Mouse (Mus musculus): ENCODE measurements around the gene Stim2.

The Stim2 gene

DNA sequence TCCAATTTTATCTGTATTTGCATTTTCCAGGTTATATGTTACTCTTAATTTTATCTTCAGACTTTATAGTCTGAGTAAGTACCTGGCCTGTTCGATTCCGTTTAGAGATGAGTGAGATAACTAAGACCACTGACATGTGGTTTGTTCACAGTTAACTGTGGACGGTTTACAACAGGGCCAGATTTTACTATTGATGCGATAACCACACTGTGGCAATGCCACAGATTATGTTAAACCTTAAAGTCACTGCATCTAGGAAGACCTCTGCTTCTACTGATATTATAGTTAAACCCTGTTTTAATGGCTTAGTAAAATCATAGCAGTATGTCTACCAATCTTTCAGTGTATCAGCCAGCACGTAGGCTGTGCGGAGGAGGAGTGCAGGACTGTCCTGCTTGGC, 53.9 kb downstream of the Stim2 start:
- DNase-seq = no peak

DNA sequence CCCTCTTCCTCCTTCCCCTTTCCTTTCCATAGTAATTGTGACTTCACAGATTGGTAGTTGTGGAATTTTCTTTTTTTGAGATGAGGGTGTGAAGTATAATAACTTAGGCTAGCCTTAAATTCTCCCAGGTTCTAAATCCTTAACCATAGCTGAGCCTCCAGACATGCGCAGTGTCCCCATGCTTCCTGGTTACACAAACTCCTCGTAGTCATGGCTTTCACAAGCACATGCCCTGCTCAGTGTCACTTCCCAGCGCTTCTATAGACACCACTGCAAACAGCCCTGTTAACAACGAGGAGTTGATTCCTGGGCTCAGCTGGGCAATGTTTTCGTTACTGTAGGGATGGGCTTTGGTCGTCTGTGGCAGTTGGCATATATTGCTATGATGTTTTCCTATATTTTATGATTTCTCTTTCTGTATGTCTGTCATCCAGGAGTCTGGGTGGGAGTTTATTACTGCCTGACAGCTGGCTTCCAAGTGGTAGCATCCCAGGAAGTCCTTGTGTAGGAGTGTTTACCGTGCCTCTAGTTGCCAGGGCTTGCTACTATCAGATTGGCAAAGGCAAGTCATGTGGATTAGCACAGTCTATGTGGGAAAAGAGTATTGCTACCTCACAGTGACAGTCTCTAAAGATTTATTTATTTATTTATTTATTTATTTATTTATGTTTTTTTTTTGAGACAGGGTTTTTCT, 55.5 kb downstream of the Stim2 start:
- DNase-seq = no peak

DNA sequence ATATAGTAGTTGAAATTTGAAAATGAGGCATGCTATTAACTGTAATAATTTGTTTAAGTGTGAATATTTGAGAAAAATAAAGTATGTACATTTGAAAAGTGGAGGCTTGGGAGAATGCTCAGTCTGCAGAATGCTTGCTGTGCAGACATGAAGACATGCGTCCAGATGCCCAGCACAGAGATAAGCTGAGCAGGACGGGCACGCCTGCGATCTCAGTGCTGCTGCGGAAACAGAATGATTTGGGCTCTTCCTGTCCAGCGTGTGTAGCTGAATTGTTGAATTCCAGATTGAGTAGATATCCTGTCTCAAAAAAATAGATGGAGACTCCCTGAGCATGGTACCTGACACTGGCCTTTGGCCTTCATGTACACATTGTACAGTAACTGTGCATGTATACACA, 58.0 kb downstream of the Stim2 start:
- no peak for DNase-seq

DNA sequence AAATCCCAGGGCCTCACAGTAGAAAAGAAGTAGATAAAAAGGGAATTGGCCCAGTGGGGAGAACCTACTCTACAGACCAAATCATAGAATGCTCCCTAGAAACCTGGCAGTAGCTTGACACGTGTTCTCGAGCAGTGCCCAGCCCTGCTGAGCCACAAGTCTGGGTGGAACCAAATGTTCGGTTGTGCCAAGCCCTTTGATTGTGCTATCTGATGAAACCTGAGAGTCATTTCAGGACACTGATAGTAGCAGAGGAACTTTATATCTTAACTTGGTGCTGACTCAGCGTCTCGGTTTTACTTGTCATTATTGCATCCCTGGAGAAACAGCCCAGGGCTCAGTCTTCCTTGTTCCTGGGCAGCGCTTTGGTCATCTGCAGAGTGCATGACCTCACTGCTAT, 61.7 kb downstream of the Stim2 start:
- no peak for DNase-seq

DNA sequence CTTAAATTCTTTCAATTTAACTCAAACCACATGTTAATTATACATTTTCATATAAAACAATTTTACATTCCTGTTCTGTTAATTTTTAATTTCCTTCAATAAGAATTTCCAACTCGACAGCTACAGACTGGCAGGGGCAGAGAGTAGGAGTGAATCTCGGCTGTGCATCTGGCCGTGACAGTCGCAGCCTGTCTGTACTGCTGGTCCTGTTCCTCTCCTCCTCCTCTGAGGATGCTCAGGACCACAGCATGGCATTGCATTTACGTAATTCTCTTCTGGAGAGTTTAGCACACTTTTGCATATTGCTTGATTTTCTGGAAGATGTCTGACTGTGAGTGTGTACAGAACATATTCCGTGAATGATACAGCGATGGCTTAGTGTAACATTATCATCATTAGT, 63.8 kb downstream of the Stim2 start:
- DNase-seq = no peak

DNA sequence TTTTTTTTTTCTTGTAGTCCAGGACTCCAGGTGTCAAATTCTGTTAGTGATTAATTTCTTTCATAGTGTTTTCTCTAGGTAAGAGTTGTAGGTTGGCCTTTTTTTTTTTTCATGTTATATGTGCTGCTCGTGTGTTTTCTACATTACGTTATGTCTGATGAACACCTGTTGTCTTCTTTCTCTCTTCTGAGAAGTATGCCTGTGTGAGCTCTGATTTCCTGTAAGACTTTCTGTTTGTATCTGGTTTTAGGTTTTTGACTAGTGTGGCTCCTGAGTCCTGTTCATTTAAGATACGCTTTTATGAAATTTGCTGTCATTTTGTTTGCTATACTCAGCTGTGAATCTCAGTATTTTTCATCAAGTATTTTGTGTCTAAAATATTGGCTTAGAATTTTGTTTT, 69.3 kb downstream of the Stim2 start:
- no peak for DNase-seq

DNA sequence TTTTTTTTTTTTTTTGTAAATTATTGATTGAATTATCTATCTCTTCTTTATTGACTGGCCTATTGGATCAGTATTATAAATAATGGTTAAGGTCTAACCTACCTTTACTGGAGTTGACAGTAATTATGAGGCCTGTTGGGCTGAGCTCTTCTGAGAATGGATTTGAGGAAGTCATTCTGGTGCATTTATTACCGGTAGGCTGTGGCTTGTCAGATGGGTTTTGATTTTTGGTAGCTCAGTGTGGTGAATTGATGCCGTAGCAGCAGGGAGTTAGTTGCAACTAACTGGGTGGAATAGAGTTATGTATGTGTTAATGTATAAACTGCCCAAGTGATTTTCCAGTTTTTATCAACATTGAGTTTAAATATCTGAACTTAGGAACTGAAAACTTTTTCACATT, 72.2 kb downstream of the Stim2 start:
- no peak for DNase-seq

DNA sequence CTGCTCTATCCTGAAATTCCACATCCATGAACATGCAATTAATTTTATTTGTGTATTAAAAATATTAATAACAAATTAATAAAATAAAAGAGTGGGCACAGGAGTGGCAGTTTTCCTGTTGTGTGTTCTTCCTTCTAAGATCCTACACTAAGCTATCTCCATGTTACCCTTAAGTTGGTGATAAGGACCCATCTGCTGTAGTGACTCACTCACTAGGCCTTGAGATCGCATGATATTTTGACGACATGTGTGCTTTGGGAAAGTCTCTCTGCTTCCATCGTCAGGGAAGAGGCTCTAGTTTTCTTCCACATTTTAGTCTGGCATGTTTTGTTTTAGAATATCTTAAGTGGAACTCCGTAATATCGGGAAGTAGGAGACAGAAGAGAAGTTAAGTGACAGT, 73.0 kb downstream of the Stim2 start:
- DNase-seq = no peak

DNA sequence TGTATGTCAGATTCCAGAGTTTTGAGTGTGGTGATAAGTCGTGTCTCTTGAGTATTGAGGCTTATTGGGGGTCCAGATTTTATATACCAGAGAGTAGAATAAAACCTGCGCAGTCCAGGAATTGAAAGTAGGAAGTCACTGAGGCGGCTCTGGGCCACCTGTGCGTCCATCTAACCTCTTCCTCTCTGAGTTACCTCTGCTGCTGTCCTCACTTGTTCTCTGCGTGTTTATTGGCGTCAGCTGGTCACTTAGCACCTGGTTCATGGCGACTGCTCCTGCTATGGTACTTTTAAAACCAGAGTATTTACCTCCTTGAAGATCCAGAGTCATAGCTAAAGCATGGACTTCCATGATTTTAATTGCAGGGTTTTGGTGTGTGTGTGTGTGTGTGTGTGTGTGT, 73.4 kb downstream of the Stim2 start:
- no peak for DNase-seq

DNA sequence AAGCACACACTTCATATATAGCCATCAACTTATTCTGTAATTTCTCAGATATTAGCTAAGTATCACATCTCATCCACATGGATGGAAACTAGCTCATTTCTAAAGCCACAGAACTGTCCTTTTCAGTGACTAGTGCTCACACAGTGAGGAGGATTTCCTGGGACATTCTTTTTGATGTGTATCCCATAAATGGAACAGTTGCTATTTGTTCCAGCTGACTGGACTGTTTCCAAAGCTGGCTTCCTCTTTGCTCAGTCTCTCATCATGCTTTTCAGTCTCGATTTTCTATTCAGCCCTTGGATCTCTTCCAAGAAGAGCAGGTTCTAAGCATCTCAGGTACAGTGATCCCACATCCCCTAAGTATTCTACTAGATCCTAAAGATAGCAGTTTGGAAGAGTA, 75.0 kb downstream of the Stim2 start:
- DNase-seq = no peak

DNA sequence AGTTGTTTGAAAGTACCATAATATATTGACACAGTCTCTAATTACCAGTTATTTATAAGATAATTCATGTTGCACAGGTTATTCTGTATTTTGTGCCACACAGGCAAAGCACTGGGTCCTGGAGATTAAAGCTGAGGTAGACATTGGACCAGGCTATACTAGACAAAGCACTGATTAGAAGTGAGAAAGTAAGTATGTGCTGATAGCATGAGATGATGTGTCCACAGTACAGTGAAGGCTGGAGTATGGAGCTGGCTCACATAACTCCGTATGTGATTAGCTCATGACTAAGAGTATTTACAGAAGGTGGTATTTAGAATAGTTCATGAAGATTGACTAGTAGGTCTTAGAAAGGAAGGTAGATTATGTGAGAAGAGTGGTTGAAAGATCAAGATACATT, 81.7 kb downstream of the Stim2 start:
- DNase-seq = no peak

DNA sequence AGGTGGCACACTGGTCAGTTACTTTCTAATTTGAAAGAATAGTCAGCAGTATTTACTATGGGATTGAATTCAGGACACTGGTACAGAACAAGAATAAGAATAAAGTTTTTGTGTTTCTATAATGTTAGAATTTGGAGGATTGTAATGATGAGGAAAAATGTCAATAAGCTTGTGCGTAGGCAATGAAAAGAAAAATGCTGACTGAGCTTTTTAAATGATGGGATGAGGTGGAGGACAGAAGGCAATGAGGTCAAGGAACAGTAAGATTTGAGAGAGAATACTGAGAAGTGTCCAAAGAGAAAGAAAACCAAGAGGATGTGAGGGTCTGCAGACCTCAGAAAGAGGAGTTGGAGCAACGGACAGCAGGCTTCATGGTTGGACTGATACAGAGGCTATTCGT, 89.6 kb downstream of the Stim2 start:
- no peak for DNase-seq

DNA sequence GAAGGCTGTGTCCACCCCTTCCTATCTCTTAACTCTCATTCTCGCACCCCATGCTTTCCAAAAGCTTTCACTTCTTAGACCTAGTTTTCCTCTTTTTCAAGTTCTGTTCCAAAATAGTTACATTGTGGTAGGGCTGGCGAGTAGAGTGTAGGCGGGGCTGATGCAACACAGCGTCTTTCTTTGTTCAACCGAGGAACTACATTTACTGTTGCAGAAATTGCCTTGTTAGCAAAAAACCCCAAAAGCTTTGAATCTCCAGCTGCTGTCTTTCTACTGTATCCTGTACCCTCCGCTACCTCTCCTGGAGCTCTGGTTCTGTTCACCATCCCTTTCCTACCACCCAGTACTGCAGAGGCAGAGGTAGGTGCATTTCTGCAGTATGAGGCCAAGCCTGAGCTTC, 99.9 kb downstream of the Stim2 start:
- DNase-seq = no peak

DNA sequence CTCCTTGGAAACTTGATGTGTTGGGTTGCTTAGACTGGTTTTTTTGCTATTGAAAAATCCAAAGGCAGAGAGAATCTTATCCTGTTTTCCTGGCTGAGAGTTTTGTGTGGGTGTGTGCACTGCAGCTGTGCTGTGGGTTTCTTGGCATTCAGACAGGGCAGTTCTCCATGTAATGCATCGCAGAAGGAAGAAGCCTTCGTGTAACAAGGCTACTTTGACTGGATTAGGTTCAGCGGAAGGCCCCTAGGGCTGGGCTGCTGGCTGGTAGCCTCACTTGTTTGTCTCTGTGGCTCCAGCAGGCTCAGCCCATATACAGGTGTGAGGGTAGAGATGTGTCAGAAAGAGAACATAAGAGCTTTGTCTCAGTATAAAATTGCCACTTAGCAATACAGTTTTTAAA, 102.6 kb downstream of the Stim2 start:
- peak; percentile 30 for DNase-seq

DNA sequence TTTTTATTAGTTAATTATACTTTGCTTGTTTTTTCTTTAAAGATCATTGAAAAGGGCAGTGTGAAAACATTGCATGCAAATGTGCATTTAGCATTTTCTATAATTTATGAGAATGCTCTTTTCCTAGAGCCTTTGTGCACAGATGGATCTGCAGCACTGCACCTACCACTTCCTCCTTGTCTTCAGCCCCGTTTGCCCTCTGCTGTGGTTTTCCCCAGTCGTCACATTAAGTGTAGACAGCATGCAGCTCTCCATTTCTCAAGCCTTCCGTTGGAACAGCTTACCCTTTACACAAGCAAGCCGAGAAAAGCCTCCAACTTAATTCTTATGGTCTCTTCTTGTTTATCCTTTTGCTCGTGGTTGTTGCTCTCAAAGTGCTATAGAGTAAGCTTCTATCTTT, 103.0 kb downstream of the Stim2 start:
- DNase-seq = no peak

DNA sequence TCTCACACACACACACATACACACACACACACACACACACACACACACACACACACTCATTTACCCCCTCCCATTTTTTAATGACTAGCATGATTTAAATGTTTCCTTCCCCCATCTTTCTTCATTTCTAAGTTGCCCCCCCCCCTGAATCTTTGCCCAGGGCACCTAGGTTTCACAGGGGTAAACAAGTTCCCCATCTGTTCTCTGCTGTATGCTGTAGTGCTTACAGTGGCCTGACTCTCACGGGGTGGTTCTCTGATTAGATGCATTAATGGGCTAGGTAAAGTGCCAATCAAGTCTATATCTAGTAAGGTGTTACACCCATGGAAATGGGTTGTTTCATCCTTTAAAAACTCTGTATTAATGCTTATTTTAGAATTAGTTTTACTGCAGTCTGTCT, 103.7 kb downstream of the Stim2 start:
- no peak for DNase-seq

DNA sequence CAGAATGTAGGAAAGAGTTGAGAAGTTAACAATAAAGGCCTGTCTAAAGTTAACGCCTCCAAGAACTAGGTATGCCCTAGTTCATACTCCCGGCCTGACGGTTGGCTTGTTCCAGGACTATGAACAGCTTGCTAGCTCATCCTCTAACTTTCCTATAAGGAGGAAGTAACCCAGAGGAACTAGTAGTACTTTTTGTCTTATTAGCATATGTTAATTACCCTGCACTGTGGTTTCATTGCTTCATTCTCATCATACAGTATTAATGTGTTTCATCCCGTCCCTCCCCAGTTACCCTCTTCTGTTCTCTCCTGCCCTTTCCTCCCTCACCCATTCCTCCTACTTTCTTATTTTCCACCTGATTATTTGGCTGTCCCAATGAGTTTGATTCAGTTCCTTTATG, 108.4 kb downstream of the Stim2 start:
- DNase-seq = no peak

DNA sequence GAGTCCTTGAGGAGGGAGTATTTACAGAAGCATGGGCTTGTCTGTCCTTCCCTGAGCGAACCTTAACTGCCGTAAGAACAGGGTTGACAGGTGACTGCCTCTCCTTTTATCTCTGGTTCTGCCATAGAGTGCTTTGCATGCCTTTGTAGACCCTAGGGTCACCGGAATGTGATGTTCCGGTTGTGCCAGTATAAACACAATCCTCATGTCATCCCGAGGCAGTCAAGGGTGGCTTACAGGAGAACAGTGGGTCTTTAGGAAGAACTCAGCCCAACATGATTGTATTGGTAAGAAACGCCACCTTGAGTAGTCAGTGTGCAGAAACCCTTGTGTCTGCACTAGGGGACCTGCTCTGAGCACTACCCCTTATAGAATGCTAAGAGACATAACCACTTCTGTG, 108.8 kb downstream of the Stim2 start:
- no peak for DNase-seq

DNA sequence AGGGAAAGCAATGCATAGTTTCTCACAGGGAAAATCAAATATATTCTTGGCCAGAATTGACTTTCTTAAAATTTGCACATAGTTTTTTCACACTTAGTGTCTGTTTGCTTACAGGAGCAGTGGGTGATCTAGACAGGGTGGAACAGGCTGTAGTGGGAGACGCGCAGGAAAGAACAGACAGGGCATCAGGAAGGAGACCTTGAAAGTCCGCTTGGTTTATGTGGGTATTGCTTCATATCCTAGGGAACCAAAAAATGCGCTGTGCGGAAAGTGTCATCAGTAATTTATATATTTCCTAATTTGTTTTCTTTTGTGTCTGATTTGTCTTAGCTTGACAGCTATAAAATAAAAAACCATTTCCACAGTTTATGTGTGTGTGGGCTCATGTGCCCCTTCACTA, 110.8 kb downstream of the Stim2 start:
- DNase-seq = no peak

DNA sequence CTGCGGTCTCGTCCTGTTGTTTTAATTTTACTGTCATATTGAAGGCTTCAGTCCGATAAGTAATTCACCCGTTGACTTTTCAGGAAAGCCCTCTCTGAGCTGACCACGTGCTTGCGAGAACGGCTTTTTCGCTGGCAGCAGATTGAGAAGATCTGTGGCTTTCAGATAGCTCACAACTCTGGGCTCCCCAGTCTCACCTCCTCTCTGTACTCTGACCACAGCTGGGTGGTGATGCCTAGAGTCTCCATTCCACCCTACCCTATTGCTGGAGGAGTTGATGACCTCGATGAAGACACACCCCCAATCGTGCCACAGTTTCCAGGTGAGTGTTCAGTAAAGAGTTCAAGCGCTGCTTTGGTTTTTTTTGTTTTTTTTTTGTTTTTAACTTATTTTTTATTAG, 112.5 kb downstream of the Stim2 start:
- DNase-seq = no peak

DNA sequence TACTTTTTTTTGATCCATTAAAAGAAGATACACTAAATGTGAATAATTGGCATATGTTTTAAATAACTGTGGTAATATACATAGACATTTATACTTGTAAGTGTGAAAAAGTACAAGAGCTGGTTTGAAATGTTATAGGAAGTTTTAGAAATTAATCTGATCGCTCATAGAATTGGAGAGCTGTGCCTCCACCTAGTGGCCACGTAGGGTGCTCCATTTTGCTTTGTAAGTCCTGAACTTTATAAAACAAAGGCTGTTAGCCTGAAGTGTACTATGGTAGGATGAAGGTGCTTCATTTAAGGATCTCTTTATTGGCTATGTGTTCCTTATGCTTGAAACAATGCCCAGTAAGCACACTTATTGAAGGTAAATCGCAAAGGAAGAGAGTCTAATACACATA, 115.0 kb downstream of the Stim2 start:
- peak; percentile 67 for DNase-seq

DNA sequence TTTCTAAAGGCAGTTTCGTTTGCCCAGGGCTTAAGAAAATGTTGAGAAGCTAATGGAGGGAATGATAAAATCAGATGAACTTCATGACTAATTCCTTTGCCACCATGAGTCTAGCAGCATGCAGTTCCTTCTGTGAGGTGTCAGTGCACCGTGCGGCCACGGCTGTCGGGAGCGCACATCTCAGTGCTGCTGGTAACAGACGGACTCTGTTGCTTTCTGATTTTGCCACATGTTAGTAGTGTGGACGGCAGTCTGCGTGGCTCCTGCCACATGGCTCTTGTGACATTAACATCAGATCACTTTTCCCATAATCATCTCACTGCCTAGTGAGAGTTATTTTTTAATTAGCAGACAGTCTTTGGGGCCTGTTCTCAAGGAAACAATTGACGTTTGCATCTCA, 118.2 kb downstream of the Stim2 start:
- DNase-seq = no peak

DNA sequence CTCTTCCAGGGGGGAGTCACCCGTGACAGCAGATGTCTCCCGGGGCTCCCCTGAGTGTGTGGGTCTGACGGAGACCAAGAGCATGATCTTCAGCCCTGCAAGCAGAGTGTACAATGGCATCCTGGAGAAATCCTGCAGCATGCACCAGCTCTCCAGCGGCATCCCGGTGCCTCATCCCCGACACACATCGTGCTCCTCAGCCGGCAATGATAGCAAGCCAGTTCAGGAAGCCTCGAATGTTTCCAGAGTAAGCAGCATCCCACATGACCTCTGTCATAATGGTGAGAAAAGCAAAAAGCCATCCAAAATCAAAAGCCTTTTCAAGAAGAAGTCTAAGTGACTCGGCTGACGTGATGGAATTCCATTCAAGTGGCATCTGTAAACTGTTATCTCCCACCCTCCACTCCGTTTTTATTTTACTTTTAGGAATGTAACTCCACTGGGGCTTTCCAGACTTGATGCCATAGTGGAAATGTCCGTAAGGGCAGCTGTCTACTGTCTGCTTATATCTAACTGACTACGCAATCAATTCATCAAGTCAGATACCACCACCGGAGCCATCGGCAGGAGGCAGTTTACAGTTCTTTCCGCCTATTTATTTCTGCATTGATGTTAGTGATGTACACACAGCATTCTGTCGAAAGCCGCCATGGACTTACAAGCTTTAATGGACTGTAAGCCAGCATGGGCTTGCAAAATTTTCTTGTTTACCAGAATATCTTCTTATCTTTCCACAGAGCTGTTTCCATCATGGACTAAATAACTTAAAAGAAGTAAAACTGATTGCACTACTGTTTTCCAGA, 120.3 kb downstream of the Stim2 start:
- DNase-seq = no peak

DNA sequence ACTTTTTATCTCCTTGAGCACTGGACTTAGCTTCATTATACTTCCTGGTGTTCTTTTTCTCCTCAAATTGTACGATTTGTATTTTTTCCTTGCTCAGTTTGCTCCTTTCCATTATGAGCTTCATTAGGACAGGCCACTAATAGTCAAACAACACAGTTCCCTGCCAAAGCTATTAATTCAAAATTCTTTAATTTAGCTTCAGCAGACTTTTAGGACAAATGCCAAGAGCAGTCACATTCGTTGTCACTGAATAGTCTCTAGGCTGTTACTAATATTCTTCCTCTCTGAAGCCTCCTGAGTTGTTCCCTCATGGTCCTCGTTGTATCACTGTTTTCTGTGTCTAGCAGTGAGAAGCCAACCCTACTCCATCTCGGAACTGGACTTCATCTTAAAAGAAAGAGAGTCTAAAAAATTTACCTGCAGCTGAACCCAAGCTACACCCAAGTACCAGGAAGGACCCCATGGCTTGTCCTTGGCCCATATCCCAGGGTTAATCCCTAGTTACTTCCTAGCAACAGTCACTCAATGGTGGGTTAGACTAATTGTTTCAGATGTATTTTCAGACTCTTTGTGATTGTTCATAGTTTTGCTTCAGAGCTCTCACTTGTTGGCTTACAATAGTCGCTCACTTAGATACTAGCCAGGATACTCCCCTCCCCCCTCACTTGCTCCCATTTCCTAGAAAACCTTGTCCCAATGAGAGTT, 149.9 kb downstream of the Stim2 start:
- DNase-seq = no peak

Data from right cerebral cortex, postnatal 4 days (tissue).